Mouse (Mus musculus) heart, postnatal 0 days (tissue): ENCODE data around the gene Espn.

Source experiments
- CTCF ChIP-seq: IDR thresholded peaks from 2 replicates; pipeline ENCODE4 v1.5.1; 2016; ENCODE audit warnings: antibody characterized with exemption, control low read depth, low read depth
- EP300 ChIP-seq: IDR thresholded peaks from 2 replicates; pipeline ENCODE4 v1.6.1; 2016; ENCODE audit warnings: antibody characterized with exemption, low read depth

DNA sequence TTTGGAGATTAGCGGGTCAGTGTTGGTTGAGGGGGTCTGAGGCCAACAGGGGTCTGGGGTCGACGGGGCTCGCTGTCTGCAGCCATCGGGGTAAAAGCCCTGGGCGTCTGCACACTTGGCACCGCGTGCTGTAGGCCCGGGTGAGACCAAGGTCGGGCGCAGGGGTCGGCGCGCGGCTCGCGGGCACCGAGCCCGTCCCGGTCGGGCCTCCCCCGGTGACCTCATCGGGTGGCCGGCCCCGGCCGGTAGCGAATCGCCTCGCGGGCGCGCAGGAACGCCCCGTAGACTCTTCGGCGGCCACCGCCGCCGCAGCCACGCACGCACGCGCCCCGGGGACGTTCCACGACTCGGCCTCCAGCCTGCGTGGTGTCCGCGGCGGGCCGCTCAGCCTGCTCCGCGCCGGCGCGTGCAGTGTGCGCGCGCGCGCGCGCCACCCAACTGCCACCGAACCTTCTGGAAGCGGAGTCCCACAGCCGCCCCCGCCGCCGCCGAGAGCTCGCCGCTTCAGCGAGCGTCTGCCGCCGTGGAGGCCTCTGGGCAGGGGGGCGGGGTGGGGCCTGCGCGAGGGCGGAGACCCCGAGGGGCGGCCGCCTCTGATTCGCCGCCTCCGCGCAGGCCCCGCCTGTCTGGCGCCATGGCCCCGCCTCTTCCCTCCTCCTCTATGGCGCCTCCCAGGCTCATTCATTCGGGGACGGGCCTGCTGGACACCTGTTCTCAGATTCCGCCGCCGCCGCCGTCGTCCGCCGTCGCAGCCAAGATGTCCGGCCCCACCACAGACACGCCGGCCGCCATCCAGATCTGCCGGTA, 25.6 kb upstream of the Espn start, which contains the start of gene Acot7:
- no peak for TF ChIP-seq CTCF
- TF ChIP-seq EP300: no peak
